9 mouse cellular contexts compared by ENCODE assay signal in genomic region chr10:45132371-45132770, GRCm38 (mm10). TPM values are rescaled to one million over a fixed set of nuclear protein-coding genes. Genes with fewer than 3 reads are reported as not detected.
DNase-seq lines count a peak whose midpoint lies in the region; ATAC-seq and TF ChIP-seq lines count a peak whose summit lies in the region.
"Had no signal": no experiment of that assay in that cellular context is flagged by ENCODE, and none has a peak within 500 bp of the region (broad histone marks: within the 10 kb centered on the region; RNA-seq: fewer than 3 reads in every experiment).

No protein-coding gene starts in this region.

- H3K36me3 ChIP-seq in midbrain, postnatal 0 days (ENCODE audit: insufficient read depth, low read length), result 0 out of 2 replicates have a peak, but pooled peaks cover 5% of the 10 kb centered on the region

- DNase-seq in left cerebral cortex, adult 2 months (ENCODE audit: extremely low spot score in 1 of 2, low spot score in 2 of 2), result peak in 1 of 2 experiments; percentile 22
- DNase-seq in left cerebral cortex, adult 11 months (ENCODE audit: low spot score), result no peak
- DNase-seq in ES-CJ7 (ENCODE audit: low read depth, low spot score), result peak; percentile 46
- DNase-seq in induced T-regulatory cell, adult 2 months (ENCODE audit: low read depth), result peak; percentile 74
- peak; percentile 37 for DNase-seq in midbrain, postnatal 0 days (ENCODE audit: low spot score)
- DNase-seq in gastrocnemius, postnatal 36 days, result no peak

- H3K27ac ChIP-seq in left cerebral cortex, adult 2 months, result no peak overlapping the region
- H3K27ac ChIP-seq in bone marrow, adult 2 months (ENCODE audit: control insufficient read depth, insufficient read depth, low read depth, low read length, poor library complexity), result no peak overlapping the region
- H3K27ac ChIP-seq in midbrain, postnatal 0 days (ENCODE audit: low read depth, low read length), result no peak overlapping the region

- no peaks in the 10 kb centered on the region for H3K27me3 ChIP-seq in midbrain, postnatal 0 days (ENCODE audit: insufficient read depth, low read length)
- H3K27me3 ChIP-seq: megakaryocyte, embryonic 14.5 days had no signal

- no peak for TF ChIP-seq POLR2A in bone marrow, adult 2 months (IDR thresholded peaks at IDR 0.05; ENCODE audit: borderline replicate concordance, control insufficient read depth, low read depth, low read length)

- H3K9ac ChIP-seq in midbrain, postnatal 0 days (replicated peaks; ENCODE audit: low read length, poor library complexity, severe bottlenecking), result no peak overlapping the region

- 57% methylated on average over 4 of the region's 4 CpGs for WGBS in bone marrow, adult 2 months
- WGBS in midbrain, postnatal 0 days, result 83% methylated on average over 4 of the region's 4 CpGs

- no peak overlapping the region for H3K4me3 ChIP-seq in left cerebral cortex, adult 2 months
- no peak overlapping the region for H3K4me3 ChIP-seq in bone marrow, adult 2 months (replicated peaks; ENCODE audit: control insufficient read depth, low read depth, low read length)
- H3K4me3 ChIP-seq in midbrain, postnatal 0 days (ENCODE audit: low read depth, low read length), result no peak overlapping the region
- H3K4me3 ChIP-seq: megakaryocyte, embryonic 14.5 days had no signal

- H3K4me1 ChIP-seq in bone marrow, adult 2 months (ENCODE audit: control insufficient read depth, insufficient read depth, low read length), result peaks cover 3% of the 10 kb centered on the region
- H3K4me1 ChIP-seq in midbrain, postnatal 0 days (ENCODE audit: insufficient read depth, low read length), result no peaks in the 10 kb centered on the region

- H3K9me3 ChIP-seq in midbrain, postnatal 0 days (ENCODE audit: low read length), result no peaks in the 10 kb centered on the region

- H3K4me2 ChIP-seq in midbrain, postnatal 0 days (ENCODE audit: low read depth, low read length, poor library complexity, severe bottlenecking), result no peak overlapping the region

- intact Hi-C loops in left cerebral cortex, adult 2 months (cut with DNase I), result no loop called here
- intact Hi-C loops in gastrocnemius, postnatal 36 days (cut with DNase I), result no loop called here

- peak; percentile 70 for TF ChIP-seq CTCF in left cerebral cortex, adult 2 months (IDR thresholded peaks at IDR 0.05)
- peak; percentile 71 for TF ChIP-seq CTCF in bone marrow, adult 2 months (IDR thresholded peaks at IDR 0.05; ENCODE audit: control insufficient read depth, insufficient read depth, low read length)
- TF ChIP-seq CTCF in midbrain, postnatal 0 days (IDR thresholded peaks at IDR 0.05), result peak; percentile 74

- no peak for ATAC-seq in midbrain, postnatal 0 days (ENCODE audit: low FRiP score)
- ATAC-seq in erythroid progenitor cell, adult 5-6 weeks (replicated peaks; ENCODE audit: low FRiP score, poor library complexity, severe bottlenecking), result no peak

RNA-seq across cellular contexts. Expression of gene Popdc3, which starts 45.5 kb away (rescaled TPM):
- 1 to 10 TPM in 1 of 2 experiments, under 1 TPM in 1; 0.68 to 1.3 TPM for total RNA-seq in left cerebral cortex, adult 2 months (2021)
- not detected in 2 replicates for polyA plus RNA-seq in bone marrow, adult 2 months (2011; ENCODE audit: insufficient read depth, insufficient read length, low replicate concordance, missing spikeins)
- 2.7 and 3.4 TPM in 2 replicates for total RNA-seq in midbrain, postnatal 0 days (2014; rRNA removed)
- 2.4 and 2.8 TPM in 2 replicates for polyA plus RNA-seq in midbrain, postnatal 0 days (2015; fragmentation: Nextera tagmentation; extraction: Ambion mirVana)
- 10 to 100 TPM; 39.0 to 40.1 TPM for total RNA-seq in gastrocnemius, postnatal 36 days (2021)
- not detected in 2 replicates for total RNA-seq in erythroid progenitor cell, adult 5-6 weeks (2015; ENCODE audit: low replicate concordance)
- total RNA-seq in erythroid progenitor cell, adult 5-6 weeks (2017; ENCODE audit: low replicate concordance), result not detected in 2 replicates

Comparison
In these comparisons a context has a peak if more than half of its experiments do, and no peak if none do; other contexts are left out.
1. DNase-seq: peak in ES-CJ7 (single experiment), induced T-regulatory cell, adult 2 months (single experiment) and midbrain, postnatal 0 days (single experiment); none in left cerebral cortex, adult 11 months (single experiment) and gastrocnemius, postnatal 36 days (0 of 2).
2. Peak in every context shown above with its lines, with median percentiles within 50 percentile points of each other: CTCF ChIP-seq.